Mouse (Mus musculus) ovary, postnatal 36 days (tissue): ENCODE data around the gene Zbtb9.

ENCODE experiments used
- DNase-seq: peaks from one replicate; pipeline ENCODE4 v3.0.0; 2022; ENCODE audit warnings: low spot score, mixed read lengths

Gene Zbtb9

DNA sequence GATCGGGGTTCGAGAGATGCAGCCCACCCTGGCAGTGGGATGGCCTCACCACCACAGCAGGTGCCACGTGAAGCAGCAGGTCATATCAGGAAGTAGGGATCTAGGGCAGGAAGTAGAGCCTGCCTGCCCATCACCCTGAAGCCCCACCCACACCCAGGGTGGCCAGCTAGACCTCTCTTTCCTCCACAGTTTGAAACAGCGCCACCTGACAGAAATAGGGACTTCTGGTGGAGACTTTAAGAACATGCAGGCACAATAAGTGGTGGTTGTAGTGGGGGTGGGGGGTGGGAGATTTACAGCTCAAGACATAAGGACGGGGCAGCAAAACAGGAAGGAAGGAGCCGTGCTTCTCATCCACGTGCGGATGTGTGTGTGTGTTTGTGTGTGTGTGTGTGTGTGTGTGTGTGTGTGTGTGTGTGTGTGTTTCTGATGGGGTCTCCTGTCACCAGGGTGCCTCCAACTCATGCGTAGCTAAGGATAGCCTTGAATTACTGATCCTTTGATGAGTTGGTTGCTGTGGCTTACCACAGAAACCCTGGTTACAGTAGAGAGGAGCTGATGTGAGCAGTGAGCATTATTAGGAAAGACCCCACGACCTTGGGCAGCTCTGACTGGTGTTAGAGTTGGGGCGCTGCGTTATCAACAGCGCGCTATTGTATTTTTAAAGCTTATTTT, 39.2 kb downstream of the Zbtb9 start:
- DNase-seq: no peak

DNA sequence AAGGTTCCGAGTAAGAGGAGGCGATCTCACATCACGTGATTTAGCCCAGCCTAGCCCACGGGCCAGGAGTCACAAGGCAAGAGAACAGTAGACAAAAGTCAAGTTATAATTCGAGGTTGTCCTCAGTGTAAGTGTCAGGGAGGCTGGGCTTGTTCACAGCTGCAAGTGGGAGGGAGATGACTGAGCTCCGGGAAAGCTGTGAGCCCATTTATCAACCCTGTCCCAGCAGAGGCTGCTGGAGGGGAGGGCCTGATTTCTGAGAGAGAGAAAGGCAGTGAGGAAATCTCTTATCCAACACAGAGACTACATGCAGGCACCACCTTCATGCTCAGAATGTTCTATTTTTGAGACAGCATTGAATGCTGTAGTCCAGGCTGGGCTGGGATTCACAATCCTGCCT, 39.9 kb downstream of the Zbtb9 start:
- no peak for DNase-seq

DNA sequence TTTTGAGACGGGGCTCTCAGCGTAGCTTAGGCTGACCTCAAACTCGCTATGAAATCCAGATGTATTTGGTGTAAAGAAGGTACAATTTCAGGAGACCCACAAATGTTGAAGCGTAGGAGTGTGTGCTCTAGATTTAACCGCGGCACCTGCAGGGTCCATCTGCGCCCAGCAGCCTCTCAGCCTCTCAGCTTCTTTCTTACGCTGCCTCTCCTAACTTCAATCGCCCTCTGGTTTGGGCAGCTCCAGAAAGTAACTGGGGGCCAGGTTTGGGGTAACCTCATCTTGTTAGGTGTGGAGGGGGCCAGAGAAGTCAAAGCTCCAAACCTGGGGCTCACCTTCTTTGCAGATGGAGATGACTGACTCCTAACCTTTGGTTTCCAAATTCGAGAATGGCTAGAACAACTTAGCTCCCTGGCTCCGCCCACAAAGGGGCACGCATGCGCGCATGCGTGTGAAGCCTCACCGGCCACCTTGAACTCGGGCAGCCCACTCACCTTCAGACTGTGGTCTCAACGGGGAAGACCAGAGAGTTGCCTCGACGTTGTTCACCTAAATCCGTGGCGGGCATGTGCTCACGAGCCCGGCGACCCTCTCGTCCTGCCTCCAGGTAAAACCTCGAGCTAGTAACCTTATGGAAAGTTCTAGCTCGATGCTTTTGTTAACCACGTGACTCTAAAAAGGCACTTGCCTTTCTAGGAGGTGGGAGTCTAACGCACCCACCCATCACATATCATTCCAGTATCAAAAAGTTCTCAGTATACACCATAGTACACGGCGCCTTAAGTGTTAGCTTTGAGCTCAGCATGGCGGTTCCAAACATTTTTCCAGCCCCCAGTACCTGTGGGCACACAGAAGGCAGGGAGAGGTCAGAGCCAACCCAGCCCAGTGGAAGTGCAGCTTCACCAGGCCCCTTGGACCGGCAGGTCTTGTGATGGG, 44.9 kb downstream of the Zbtb9 start:
- peak; percentile 87 for DNase-seq

DNA sequence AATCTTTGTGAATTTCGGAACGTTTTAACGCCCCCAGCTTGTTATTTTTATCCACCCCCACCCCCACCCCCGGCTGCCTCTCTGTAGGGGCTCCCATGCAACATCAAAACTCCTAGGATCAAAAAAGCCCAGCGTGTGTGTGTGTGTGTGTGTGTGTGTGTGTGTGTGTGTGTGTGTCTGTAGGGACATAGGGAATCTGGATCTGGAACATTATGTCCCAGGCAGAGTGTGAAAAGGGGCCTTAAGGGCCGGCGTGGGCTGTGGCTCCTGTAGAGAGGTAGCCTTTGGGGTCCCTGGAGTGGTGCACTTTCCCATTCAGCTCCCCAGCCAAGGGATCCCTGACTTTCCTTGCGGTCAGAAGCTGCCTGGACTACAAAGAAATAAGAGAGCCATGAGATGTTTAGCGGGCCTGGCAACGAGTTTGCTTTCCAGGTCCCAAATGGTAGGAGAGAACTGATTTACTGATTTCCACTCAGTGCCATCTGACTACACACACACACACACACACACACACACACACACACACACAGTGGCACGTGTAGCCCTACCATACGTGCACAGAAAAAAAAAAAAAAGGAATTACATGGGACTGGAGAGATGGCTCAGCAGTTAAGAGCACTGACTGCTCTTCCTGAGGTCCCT, 45.7 kb downstream of the Zbtb9 start:
- DNase-seq: no peak

DNA sequence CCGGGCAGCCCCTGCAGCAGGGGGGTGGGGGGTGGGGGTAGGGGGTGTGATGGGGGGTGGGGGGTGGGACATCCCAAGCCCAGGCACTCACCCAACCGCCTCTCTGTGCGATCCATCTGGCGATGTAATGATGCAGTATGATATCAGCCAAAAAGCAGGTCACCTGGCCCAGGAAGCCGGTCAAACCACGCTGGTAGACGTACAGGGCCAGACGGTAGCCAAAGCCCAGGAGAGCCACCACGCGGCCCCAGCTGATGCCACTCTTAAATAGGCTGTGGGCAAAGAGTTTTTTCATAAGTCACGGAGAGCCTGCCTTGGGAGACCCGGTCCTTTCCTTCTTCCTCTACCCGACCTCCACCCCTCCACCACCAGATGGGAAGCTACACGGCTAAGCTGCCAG, 48.1 kb downstream of the Zbtb9 start:
- DNase-seq: no peak

DNA sequence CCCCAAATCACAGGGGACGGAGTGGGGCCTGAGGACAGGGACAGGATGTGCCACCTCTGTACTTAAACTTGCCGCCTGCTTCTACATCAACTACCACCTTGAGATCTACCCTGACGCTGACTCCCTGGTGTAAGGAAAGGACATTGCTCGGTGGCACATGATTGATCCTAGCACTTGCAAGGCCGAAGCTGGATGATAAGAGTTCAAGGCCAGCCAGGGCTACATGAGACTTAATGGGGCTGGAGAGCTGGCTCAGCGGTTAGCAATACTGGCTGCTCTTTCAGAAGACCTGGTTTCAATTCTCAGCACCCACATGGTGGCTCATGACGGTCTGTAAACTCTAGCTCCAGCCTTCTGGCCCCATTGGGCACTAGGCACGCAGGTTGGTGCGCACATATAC, 48.8 kb downstream of the Zbtb9 start:
- DNase-seq: no peak

DNA sequence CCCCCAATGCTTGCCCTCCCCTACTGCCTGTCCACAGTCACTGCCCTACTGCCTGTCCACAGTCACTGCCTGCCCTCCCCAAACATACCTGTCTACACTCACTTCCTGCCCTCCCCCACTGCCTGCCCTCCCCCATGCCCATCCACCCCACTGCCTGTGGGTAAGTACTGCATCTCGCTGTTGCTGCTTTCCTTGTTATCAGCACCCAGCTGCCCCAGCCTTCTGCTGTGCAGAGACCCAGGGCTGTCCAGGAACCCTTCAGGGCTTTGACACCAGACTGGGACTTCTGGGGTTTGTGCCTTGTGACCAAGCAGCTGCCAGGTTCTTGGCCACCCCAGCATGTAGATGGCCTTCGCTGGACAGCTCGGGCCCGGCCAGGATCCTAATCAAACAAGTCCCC, 50.4 kb downstream of the Zbtb9 start:
- DNase-seq: no peak

DNA sequence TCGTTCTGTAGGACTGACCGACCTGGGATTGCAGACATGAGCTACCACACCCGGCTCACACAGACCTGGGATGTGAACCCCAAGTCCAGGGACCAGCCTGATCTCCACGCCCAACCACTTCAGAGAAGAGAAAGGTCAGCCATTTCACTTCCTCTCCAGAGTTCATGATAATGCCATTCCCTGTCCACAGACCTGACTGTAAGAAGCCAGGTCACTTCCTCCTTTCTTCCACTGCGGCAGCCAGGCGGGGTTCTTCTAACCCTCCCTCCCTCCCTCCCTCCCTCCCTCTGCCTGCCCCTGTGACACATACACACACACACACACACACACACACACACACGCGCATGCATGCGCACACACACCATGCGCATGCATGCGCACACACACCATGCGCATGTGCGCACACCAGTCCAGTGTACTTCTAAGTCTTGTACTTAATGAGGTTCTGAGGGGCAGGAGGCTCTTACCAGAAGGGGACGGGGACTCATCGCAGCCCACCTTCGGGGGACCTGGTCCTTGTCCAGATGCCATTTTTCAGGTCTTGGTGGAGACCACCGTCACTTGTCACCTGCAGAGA, 52.4 kb downstream of the Zbtb9 start:
- DNase-seq: no peak

DNA sequence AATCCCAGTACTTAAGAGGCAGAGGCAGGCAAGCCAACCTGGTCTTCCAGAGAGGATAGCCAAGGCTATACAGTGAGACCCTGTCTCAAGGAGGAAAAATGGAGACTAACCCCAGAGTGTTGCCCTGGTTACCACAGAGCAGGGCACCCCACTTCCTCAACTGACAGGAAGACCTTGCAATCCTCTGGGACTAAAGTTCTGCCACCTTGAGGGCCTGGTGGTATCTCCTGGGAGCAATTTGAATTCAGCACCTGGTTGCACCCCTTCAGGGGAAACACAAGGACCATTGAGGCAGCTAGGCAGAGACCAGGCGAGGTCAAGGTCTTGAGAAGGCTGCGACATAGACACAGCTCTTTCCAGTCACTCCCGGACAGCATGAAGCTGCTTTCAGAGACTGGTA, 53.0 kb downstream of the Zbtb9 start:
- no peak for DNase-seq

DNA sequence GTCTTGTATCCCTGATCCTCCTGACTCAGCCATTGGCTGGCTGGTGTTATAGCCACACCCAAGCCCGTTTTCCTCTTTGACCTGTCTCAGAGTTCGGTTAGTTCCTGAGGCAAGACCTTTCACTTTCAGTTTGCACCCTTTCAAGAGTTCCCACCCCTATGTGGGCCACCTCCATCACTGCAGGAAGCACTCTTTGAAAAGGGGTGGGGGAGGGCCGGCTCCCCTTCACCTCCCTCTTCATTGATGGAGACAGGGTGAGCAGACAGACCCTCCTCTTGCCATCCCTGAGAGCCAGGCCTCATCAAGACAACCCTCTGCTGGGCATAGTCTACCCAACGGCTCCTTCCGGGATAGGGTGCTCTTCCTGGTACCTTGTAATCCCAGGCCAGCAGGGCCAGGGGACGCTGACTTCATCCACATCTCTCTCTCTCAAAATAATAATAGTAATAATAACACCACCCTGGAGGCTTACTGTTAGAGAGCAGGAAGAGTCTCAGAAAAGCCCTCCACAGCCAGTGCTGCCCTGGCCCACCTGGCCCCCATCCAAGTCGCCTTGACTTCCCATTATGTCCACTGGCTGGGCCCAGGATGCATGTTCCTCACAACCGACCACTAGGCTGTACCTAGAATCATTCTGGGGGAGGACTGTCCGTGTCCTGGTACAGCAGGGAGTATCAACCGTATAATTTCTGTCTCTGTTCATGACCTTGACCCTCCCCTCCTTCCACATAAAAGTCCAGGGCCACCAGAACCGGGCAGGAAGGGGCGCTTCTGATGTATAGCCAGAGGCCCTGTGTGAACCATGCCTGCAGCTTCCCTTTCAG, 54.7 kb downstream of the Zbtb9 start:
- peak; percentile 49 for DNase-seq

DNA sequence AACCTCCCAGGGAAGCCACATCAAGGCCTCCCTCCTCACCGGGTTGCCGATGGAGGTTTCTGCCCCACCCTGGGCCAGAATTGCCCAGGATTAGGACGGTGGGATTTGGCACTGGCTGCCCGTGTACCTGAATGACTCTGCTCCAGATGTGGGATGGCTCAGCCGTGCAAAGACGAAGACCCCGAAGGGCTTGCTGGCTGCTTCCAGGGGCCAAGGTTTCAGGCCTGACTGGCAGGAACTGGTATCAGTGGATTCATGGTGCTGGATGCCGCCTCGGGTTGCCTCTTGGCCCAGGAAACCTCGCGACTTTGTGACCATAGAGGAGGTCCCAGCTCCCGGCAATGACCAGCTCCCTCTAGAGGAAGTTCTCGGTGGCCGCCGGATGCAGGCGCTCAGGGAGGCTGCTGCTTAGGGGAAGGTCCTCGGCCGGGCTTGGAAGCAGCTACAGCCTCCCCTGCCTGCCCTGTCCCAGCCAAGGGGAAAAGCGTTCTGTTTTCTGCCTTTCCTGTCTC, 55.4 kb downstream of the Zbtb9 start:
- peak; percentile 89 for DNase-seq

DNA sequence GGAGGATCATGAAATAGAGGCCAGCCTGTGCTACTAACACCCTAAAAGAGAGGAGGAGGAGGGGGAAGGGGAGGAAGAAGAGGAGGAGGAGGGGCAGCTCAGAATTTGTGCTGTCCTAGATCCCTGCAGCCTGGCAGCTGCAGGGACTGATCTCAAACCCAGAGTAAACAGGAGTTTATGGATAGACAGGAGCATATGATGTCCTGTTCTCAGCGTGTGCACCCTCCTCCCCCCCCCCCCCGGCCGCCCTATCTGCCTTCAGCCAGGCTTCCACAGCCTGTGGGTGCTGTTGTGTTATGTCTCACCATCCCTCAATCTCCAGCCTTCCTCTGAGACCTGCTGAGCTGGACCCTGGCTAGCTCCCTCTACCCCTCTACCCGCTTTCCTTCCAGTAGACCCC, 55.9 kb downstream of the Zbtb9 start, which contains the start of gene Bak1:
TSS of gene Bak1 (minus strand) at position 101 of the 400 bp plus-strand sequence.
- no peak for DNase-seq

DNA sequence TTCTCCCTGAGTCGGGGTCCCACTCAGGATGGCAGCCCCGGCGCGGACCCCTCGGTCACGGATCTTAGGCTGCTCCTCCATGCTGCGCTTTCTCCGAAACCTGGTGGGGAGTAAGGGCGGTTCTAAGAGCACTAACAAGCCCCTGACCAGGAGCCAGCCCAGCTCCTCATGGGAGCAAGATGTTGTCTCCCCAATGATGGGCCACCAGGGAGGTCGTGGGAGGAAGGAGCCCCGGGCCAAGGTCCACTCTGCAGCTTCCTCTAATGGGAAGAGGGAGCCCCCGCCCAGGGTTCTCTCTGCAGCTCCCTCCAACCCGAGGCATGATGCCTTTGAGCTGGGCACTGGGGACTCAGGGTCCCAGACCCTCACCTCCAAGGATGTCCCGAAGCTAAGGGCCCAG, 56.5 kb downstream of the Zbtb9 start:
- no peak for DNase-seq

DNA sequence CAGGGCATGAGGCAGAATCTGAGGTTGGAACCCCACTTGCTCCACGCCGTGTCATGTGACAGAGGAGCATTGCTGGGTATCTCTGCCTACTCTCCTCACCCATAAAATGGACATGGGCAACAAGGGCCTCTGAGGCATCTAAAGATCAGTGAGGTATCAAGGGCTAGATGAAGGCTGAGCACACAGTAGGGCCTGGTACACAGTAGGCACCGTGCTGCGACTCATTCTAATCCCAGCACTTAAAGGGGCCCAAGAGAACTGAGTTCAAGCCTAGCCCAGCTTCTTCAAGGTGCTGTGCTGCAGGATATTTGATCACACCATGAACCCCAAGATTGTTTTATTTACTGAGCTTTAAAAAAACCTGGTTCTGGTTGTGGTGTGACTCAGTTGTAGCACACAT, 57.9 kb downstream of the Zbtb9 start:
- DNase-seq: no peak

DNA sequence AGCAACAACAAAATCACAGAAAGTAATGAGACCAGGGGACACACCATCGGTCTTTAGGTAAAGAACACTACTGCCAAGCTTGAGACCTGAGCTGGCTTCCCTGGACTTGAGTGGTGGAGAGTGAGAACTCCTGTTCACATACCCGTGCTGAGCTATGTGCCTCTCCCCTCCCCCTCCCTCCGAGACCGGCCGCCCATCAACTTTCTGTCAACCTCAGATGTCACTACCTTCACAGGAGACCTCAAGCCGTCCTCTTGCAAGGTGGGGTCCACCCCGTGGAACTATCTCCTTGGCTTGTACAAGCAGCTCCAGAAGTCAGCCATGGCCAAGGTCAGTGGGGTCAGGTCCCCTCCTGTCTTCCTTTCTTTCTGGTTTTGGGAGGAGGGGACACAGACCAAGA, 59.4 kb downstream of the Zbtb9 start:
- no peak for DNase-seq

DNA sequence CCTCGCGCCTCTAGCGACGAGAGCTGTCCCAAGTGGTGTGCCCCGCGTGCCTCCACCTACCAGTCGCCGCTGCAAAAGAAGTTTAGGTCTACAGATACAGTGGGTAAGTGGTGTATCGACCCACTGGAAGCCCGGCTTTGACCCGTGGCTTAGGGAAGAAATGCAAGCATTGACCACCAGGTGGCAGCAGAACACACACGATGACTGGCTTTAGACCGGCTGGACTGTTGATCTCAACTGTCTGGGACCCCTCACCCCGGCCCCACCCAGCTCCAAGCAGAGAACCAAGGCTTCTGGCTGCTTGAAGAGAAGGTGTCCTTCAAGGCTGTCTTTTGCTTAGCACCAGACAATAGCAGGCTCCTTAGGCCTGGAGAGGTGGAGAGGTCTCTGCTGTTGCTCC, 59.9 kb downstream of the Zbtb9 start:
- DNase-seq: peak; percentile 74

DNA sequence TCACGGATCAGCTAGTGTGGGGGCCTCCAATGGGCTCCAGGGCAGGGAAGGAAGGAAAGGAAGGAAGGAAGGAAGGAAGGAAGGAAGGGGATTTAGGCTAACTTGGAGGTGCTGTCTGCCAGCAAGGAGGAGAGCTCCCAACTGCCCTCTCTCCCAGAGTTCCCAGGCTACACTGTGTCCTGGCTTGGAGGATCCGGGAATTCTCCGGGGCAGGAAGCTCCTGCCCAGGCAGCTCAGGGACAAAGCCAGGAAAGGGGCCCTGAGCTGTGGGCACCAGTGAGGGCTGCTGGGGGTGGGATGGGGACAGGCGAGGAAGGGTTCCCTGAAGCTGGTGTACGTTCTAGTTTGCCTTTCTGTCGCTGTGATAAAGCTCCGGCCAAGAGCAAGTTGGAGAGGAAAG, 63.5 kb downstream of the Zbtb9 start:
- no peak for DNase-seq

DNA sequence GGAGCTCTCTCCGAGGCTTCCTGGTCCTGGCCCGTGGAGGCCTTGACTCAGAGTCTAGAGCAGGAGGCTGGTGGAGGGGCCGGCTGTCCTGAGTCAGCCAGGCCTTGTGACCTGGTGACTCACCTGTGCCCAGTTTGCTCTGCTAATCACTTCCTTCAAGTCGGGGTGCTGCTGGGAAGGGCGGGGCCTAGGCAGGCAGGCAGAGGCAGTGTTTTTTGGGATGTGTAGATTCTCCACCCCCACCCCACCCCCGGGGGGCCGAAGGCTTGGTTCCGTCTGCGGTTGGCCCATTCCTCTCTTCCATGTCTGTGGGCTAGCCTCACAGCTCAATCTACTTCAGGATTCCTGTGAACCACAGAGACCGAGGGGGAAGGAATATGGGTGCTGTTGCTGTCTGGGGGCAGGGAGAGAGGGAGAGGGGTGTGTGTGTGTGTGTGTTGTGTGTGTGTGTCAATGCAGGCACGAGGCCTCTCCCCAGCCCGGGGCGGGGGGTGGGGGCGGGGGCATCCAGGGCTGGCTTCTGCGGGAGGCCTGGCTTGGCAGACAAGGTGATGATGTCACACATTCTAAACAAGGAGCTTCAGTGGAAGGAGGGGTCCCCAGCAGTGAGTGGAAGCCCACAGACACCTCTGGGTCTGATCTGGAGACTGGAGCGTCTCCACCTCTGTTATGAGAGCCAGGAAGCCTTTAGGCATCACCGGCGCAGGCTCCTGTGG, 65.5 kb downstream of the Zbtb9 start:
- DNase-seq: no peak

DNA sequence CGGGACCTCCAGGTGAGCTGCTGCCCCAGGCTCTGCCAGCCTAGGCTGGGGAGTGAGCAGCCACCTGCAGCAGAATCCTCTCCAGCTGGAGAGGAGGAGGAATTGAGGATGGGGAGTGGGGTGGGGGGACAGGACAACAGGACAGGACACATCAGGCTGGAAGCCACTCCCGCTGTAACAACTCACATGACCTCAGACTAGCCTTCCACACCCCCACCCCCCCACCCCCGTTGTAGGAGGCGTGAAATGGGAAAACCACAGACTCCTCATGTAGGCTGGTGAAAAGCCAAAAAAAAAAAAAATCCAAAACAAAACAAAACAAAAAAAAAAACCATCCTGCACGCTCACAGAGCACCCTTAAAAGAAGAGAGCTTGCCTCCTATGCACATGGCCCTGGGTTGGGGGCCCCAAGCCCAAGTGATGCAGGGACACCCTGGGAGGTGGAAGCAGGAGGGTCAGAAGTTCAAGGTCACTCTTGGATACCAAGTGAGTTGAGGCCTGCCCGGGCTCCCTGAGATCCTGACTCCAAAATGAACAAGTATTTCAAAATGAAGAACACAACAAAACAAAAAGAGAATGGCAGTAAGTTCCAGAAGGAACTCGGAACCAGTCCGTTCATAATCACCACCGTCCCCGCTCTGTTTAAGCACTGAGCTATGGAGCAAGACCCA, 66.6 kb downstream of the Zbtb9 start:
- DNase-seq: no peak
